Mouse (Mus musculus): ENCODE measurements at regions not wholly inside any gene's neighbourhood (a gene's known extent, or its start where the extent isn't known, plus 50 kb on each side); places are given as distances from the start of the nearest gene placed in this dataset.
A peak's percentile ranks its signal among the peaks of the same experiment; 100 is the strongest.

GRCm38 (mm10) chr2:147629716-147630115 is 268.0 kb downstream of the Pax1 start:
- Histone ChIP-seq H3K4me2 (ENCODE audit: low read depth, severe bottlenecking) (no peak overlapping the region), H3K9me3 (ENCODE audit: control insufficient read depth, low read length) (no peaks in the 10 kb centered on the region), H3K4me3 (ENCODE audit: low read depth, low read length) (no peak overlapping the region), H3K9ac (ENCODE audit: low read length) (no peak overlapping the region), H3K27ac (replicated peaks; ENCODE audit: low read depth, low read length) (no peak overlapping the region), H3K27me3 (ENCODE audit: control insufficient read depth, insufficient read depth, low read length) (no peaks in the 10 kb centered on the region), H3K4me1 (ENCODE audit: control insufficient read depth, insufficient read depth, low read length) (no peaks in the 10 kb centered on the region), H3K36me3 (ENCODE audit: control insufficient read depth, insufficient read depth, low read length) (no peaks in the 10 kb centered on the region)
- ATAC-seq (ENCODE audit: insufficient number of reproducible peaks, low FRiP score, low TSS enrichment, low read depth) (no peak), DNase-seq (ENCODE audit: low spot score) (no peak)
- 85% methylated on average over 3 of the region's 3 CpGs for WGBS

- Histone ChIP-seq H3K36me3 (ENCODE audit: control insufficient read depth, insufficient read depth, low read length) (no peaks in the 10 kb centered on the region), H3K27me3 (ENCODE audit: control insufficient read depth, insufficient read depth, low read length) (no peaks in the 10 kb centered on the region), H3K9ac (ENCODE audit: low read length) (no peak overlapping the region), H3K4me1 (ENCODE audit: control insufficient read depth, insufficient read depth, low read length) (no peaks in the 10 kb centered on the region), H3K9me3 (ENCODE audit: control insufficient read depth, low read length) (no peaks in the 10 kb centered on the region), H3K4me2 (ENCODE audit: low read depth, severe bottlenecking) (no peak overlapping the region), H3K27ac (replicated peaks; ENCODE audit: low read depth, low read length) (no peak overlapping the region), H3K4me3 (ENCODE audit: low read depth, low read length) (no peak overlapping the region)
- DNase-seq (ENCODE audit: low spot score) (peak; percentile 44), ATAC-seq (ENCODE audit: insufficient number of reproducible peaks, low FRiP score, low TSS enrichment, low read depth) (no peak)
- WGBS, result 54% methylated on average over 5 of the region's 5 CpGs
Measured at GRCm38 (mm10) chr2:147627096-147627495, 265.4 kb downstream of the Pax1 start.

GRCm38 (mm10) chr2:147623116-147623515 is 261.4 kb downstream of the Pax1 start:
- ATAC-seq (ENCODE audit: insufficient number of reproducible peaks, low FRiP score, low TSS enrichment, low read depth) (no peak), DNase-seq (ENCODE audit: low spot score) (peak; percentile 18)
- Histone ChIP-seq H3K4me1 (ENCODE audit: control insufficient read depth, insufficient read depth, low read length) (no peaks in the 10 kb centered on the region), H3K27me3 (ENCODE audit: control insufficient read depth, insufficient read depth, low read length) (no peaks in the 10 kb centered on the region), H3K36me3 (ENCODE audit: control insufficient read depth, insufficient read depth, low read length) (no peaks in the 10 kb centered on the region), H3K9ac (ENCODE audit: low read length) (no peak overlapping the region), H3K4me3 (ENCODE audit: low read depth, low read length) (no peak overlapping the region), H3K4me2 (ENCODE audit: low read depth, severe bottlenecking) (no peak overlapping the region), H3K27ac (replicated peaks; ENCODE audit: low read depth, low read length) (no peak overlapping the region), H3K9me3 (ENCODE audit: control insufficient read depth, low read length) (no peaks in the 10 kb centered on the region)
- 89% methylated on average over 4 of the region's 4 CpGs for WGBS

- no peaks in the 10 kb centered on the region for H3K36me3 ChIP-seq (ENCODE audit: control insufficient read depth, insufficient read depth, low read length)
- no peak overlapping the region for H3K9ac ChIP-seq (ENCODE audit: low read length)
- DNase-seq (ENCODE audit: low spot score) (peak; percentile 19), ATAC-seq (ENCODE audit: insufficient number of reproducible peaks, low FRiP score, low TSS enrichment, low read depth) (no peak)
- no peaks in the 10 kb centered on the region for H3K9me3 ChIP-seq (ENCODE audit: control insufficient read depth, low read length)
- H3K4me1 ChIP-seq (ENCODE audit: control insufficient read depth, insufficient read depth, low read length), result no peaks in the 10 kb centered on the region
- WGBS, result 51% methylated on average over 10 of the region's 10 CpGs
- no peak overlapping the region for H3K4me2 ChIP-seq (ENCODE audit: low read depth, severe bottlenecking)
- H3K27me3 ChIP-seq (ENCODE audit: control insufficient read depth, insufficient read depth, low read length), result no peaks in the 10 kb centered on the region
- no peak overlapping the region for H3K27ac ChIP-seq (replicated peaks; ENCODE audit: low read depth, low read length)
- H3K4me3 ChIP-seq (ENCODE audit: low read depth, low read length), result no peak overlapping the region
Measured at GRCm38 (mm10) chr2:147617849-147618248, 256.1 kb downstream of the Pax1 start.

GRCm38 (mm10) chr2:147610343-147610742 is 248.6 kb downstream of the Pax1 start:
- DNase-seq (ENCODE audit: low spot score) (peak; percentile 1), ATAC-seq (ENCODE audit: insufficient number of reproducible peaks, low FRiP score, low TSS enrichment, low read depth) (no peak)
- no peaks in the 10 kb centered on the region for H3K36me3 ChIP-seq (ENCODE audit: control insufficient read depth, insufficient read depth, low read length)
- no peak overlapping the region for H3K4me2 ChIP-seq (ENCODE audit: low read depth, severe bottlenecking)
- H3K9ac ChIP-seq (ENCODE audit: low read length), result no peak overlapping the region
- no peaks in the 10 kb centered on the region for H3K27me3 ChIP-seq (ENCODE audit: control insufficient read depth, insufficient read depth, low read length)
- no peaks in the 10 kb centered on the region for H3K9me3 ChIP-seq (ENCODE audit: control insufficient read depth, low read length)
- no peaks in the 10 kb centered on the region for H3K4me1 ChIP-seq (ENCODE audit: control insufficient read depth, insufficient read depth, low read length)
- no peak overlapping the region for H3K4me3 ChIP-seq (ENCODE audit: low read depth, low read length)
- H3K27ac ChIP-seq (replicated peaks; ENCODE audit: low read depth, low read length), result no peak overlapping the region

GRCm38 (mm10) chr2:147601639-147602038 is 239.9 kb downstream of the Pax1 start:
- H3K4me1 ChIP-seq (ENCODE audit: control insufficient read depth, insufficient read depth, low read length), result no peaks in the 10 kb centered on the region
- H3K36me3 ChIP-seq (ENCODE audit: control insufficient read depth, insufficient read depth, low read length), result no peaks in the 10 kb centered on the region
- H3K4me2 ChIP-seq (ENCODE audit: low read depth, severe bottlenecking), result no peak overlapping the region
- H3K4me3 ChIP-seq (ENCODE audit: low read depth, low read length), result no peak overlapping the region
- ATAC-seq (ENCODE audit: insufficient number of reproducible peaks, low FRiP score, low TSS enrichment, low read depth), result no peak
- no peaks in the 10 kb centered on the region for H3K9me3 ChIP-seq (ENCODE audit: control insufficient read depth, low read length)
- H3K9ac ChIP-seq (ENCODE audit: low read length), result no peak overlapping the region
- no peaks in the 10 kb centered on the region for H3K27me3 ChIP-seq (ENCODE audit: control insufficient read depth, insufficient read depth, low read length)
- 9% methylated on average over 2 of the region's 2 CpGs for WGBS
- no peak overlapping the region for H3K27ac ChIP-seq (replicated peaks; ENCODE audit: low read depth, low read length)
- peak; percentile 23 for DNase-seq (ENCODE audit: low spot score)

- Histone ChIP-seq H3K4me3 (ENCODE audit: low read depth, low read length) (no peak overlapping the region), H3K36me3 (ENCODE audit: control insufficient read depth, insufficient read depth, low read length) (no peaks in the 10 kb centered on the region), H3K27ac (replicated peaks; ENCODE audit: low read depth, low read length) (no peak overlapping the region), H3K4me1 (ENCODE audit: control insufficient read depth, insufficient read depth, low read length) (no peaks in the 10 kb centered on the region), H3K4me2 (ENCODE audit: low read depth, severe bottlenecking) (no peak overlapping the region), H3K9ac (ENCODE audit: low read length) (no peak overlapping the region), H3K9me3 (ENCODE audit: control insufficient read depth, low read length) (no peaks in the 10 kb centered on the region), H3K27me3 (ENCODE audit: control insufficient read depth, insufficient read depth, low read length) (no peaks in the 10 kb centered on the region)
- ATAC-seq (ENCODE audit: insufficient number of reproducible peaks, low FRiP score, low TSS enrichment, low read depth) (no peak), DNase-seq (ENCODE audit: low spot score) (no peak)
- WGBS, result 85% methylated on average over 1 of the region's 1 CpGs
Measured at GRCm38 (mm10) chr2:147572413-147572812, 210.7 kb downstream of the Pax1 start.

- Histone ChIP-seq H3K27me3 (ENCODE audit: control insufficient read depth, insufficient read depth, low read length) (peaks cover 16% of the 10 kb centered on the region), H3K36me3 (ENCODE audit: control insufficient read depth, insufficient read depth, low read length) (no peaks in the 10 kb centered on the region), H3K27ac (replicated peaks; ENCODE audit: low read depth, low read length) (no peak overlapping the region), H3K4me3 (ENCODE audit: low read depth, low read length) (no peak overlapping the region), H3K9ac (ENCODE audit: low read length) (no peak overlapping the region), H3K4me1 (ENCODE audit: control insufficient read depth, insufficient read depth, low read length) (peaks cover 5% of the 10 kb centered on the region; the same call in 1 of the 2 replicates), H3K9me3 (ENCODE audit: control insufficient read depth, low read length) (no peaks in the 10 kb centered on the region), H3K4me2 (ENCODE audit: low read depth, severe bottlenecking) (no peak overlapping the region)
- peak; percentile 41 for DNase-seq (ENCODE audit: low spot score)
- ATAC-seq (ENCODE audit: insufficient number of reproducible peaks, low FRiP score, low TSS enrichment, low read depth), result peak; percentile 26; the same call in 1 of the 2 replicates
- WGBS, result 24% methylated on average over 7 of the region's 7 CpGs
Measured at GRCm38 (mm10) chr2:147561220-147561619, 199.5 kb downstream of the Pax1 start.

- WGBS, result 21% methylated on average over 20 of the region's 20 CpGs
- H3K4me1 ChIP-seq (ENCODE audit: control insufficient read depth, insufficient read depth, low read length), result peaks cover 5% of the 10 kb centered on the region; the same call in 1 of the 2 replicates
- peak; percentile 73 for ATAC-seq (ENCODE audit: insufficient number of reproducible peaks, low FRiP score, low TSS enrichment, low read depth)
Measured at GRCm38 (mm10) chr2:147560426-147561155, 198.9 kb downstream of the Pax1 start.

More at GRCm38 (mm10) chr2:147560426-147561155, 198.9 kb downstream of the Pax1 start:
- H3K27ac ChIP-seq (replicated peaks; ENCODE audit: low read depth, low read length), result no peak overlapping the region
- H3K27me3 ChIP-seq (ENCODE audit: control insufficient read depth, insufficient read depth, low read length), result peaks cover 15% of the 10 kb centered on the region
- H3K4me3 ChIP-seq (ENCODE audit: low read depth, low read length), result no peak overlapping the region
- H3K9ac ChIP-seq (ENCODE audit: low read length), result no peak overlapping the region
- no peaks in the 10 kb centered on the region for H3K9me3 ChIP-seq (ENCODE audit: control insufficient read depth, low read length)
- DNase-seq (ENCODE audit: low spot score), result peak; percentile 68
- H3K4me2 ChIP-seq (ENCODE audit: low read depth, severe bottlenecking), result no peak overlapping the region
- H3K36me3 ChIP-seq (ENCODE audit: control insufficient read depth, insufficient read depth, low read length), result no peaks in the 10 kb centered on the region

All from limb, embryonic 11.5 days (tissue).